Mouse (Mus musculus) small intestine, adult 2 months (tissue): ENCODE results near the gene Jag2.

Experiments used
- CTCF ChIP-seq: fragments of 200-500 bp; IDR thresholded peaks from 2 replicates; pipeline ENCODE4 v1.5.1; 2012; ENCODE audit warnings: low read depth, mild to moderate bottlenecking, control low read depth, inconsistent platforms, low read length, moderate library complexity, mixed read lengths; ENCODE audit not compliant: insufficient replicate concordance, insufficient read length; ENCODE audit errors: extremely low read depth
- POLR2A ChIP-seq: fragments of 200-500 bp; IDR thresholded peaks from 2 replicates; pipeline ENCODE4 v1.6.1; 2012; ENCODE audit warnings: low read depth, mild to moderate bottlenecking, control low read depth, inconsistent platforms, low read length, moderate library complexity

DNA sequence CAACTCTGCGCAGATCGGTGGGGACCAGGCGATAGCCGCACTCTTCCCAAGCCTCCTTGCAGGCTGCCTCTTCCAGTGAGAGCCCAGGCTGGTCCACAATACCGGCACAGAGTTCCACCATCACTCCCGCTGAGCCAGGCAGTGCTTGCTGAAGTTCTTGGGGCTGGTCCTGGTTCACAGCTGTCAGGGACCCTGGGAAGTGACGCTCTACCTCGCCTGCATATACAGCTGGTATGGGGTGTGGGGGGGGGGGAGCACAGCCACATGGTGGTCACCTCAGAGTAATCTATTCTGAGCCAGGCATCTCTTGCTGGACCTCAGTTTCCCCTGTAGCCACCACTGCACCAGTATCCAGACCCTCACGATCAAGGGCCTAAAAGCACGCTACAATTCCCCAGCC is 8.8 kb upstream of the Jag2 start:
- TF ChIP-seq CTCF (no peak), POLR2A (no peak)
